Mouse (Mus musculus) brain, embryonic 18.5 days (tissue): ENCODE results near the gene Barx1.

Experiments
- DNase-seq: peaks from one replicate; pipeline ENCODE4 v3.0.0-alpha.2; 2012; ENCODE audit warnings: low read depth, low spot score

Barx1 gene

GRCm38 (mm10) chr13:48662431-48663143 is at the start of gene Barx1:
Gene Barx1 (plus strand): TSS chr13:48662998.
- no peak for DNase-seq

DNA sequence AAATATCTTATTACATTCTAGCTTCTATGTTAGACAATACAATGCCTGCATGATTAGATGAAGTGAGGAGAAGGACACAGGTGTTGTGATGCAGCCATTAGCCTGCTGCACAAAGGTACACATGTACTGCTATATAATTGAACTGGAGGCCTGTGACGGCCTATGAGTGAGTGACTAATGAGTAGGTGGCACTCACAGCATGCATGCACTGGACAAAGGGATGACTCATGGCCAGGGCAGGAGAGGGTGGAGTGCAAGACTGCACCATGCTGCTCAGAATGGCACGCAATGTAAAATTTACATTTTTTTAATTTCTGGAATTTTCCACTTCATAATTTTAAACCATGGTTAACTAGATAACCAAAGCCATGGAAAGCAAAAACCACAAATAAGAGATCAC is 48.3 kb upstream of the Barx1 start:
- DNase-seq, result no peak

- no peak for DNase-seq
Observed at GRCm38 (mm10) chr13:48617774-48618173, 45.0 kb upstream of the Barx1 start.

- no peak for DNase-seq
Observed at GRCm38 (mm10) chr13:48618890-48619289, 43.9 kb upstream of the Barx1 start.

GRCm38 (mm10) chr13:48624968-48625398 is 37.8 kb upstream of the Barx1 start:
- peak; percentile 24 for DNase-seq

GRCm38 (mm10) chr13:48625433-48626184 is 37.2 kb upstream of the Barx1 start, which contains the start of gene Ptpdc1:
Gene Ptpdc1 (minus strand): TSS chr13:48625664.
- DNase-seq, result peak; percentile 87

- no peak for DNase-seq
Observed at GRCm38 (mm10) chr13:48631691-48632090, 31.1 kb upstream of the Barx1 start.

- no peak for DNase-seq
Observed at GRCm38 (mm10) chr13:48637706-48638105, 25.1 kb upstream of the Barx1 start.

- no peak for DNase-seq
Observed at GRCm38 (mm10) chr13:48639570-48639969, 23.2 kb upstream of the Barx1 start.

GRCm38 (mm10) chr13:48643072-48643471 is 19.7 kb upstream of the Barx1 start:
- no peak for DNase-seq

DNA sequence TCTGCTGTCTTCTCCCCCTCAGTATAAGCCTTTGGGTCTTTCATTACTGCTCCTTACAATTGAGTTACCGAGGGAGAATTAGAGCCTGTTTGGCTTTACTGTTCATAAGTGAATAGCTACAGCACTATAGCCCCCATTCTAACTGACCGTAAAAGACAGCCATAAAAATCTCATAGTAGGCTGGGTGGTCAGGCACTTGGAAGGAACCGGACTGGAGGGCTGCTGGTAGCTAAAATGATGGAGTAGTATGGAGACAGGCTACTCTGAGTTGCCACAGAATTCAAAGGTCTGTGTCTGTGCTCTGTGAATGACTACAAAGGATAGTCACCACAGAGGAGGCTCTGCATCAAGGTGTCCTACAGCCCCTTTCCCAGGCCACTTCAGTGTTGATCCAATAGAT is 18.8 kb upstream of the Barx1 start:
- DNase-seq, result no peak

DNA sequence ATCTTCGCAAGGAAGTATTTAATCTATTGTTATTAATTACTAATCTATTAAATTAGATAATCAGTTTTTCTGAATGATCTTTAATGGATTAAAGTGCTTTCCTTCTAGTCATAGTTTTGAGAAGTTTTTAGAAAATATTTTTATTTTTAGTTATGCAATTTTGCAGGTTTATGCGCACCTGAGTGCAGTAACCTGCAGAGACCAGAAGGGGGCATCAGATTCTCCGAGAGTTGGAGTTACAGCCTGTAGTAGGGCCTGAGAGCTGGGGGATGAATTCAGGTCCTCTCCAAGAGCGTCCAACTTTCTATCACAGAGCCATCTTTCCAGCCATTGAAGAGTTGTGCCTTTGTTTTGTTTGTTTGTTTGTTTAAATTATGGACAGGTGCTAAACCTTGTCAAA is 16.1 kb upstream of the Barx1 start:
- no peak for DNase-seq

DNA sequence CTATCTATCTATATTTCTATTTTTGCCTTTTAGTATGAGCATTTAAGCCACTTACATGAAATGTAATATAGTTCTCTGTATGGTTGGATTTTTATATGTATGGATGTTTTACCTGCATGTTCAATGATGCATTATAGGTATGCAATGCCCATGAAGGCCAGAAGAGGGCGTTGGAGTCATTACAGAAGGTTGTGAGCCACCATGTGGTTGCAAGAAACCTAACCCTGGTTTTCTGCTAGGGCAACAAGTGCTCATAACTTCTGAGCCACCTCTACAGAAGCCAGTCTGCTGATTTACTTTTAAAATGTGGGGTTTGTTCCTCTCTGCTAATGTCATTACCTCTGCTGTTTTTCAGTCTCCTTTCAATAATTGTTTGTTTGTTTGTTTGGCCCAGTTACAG is 12.2 kb upstream of the Barx1 start:
- no peak for DNase-seq

DNA sequence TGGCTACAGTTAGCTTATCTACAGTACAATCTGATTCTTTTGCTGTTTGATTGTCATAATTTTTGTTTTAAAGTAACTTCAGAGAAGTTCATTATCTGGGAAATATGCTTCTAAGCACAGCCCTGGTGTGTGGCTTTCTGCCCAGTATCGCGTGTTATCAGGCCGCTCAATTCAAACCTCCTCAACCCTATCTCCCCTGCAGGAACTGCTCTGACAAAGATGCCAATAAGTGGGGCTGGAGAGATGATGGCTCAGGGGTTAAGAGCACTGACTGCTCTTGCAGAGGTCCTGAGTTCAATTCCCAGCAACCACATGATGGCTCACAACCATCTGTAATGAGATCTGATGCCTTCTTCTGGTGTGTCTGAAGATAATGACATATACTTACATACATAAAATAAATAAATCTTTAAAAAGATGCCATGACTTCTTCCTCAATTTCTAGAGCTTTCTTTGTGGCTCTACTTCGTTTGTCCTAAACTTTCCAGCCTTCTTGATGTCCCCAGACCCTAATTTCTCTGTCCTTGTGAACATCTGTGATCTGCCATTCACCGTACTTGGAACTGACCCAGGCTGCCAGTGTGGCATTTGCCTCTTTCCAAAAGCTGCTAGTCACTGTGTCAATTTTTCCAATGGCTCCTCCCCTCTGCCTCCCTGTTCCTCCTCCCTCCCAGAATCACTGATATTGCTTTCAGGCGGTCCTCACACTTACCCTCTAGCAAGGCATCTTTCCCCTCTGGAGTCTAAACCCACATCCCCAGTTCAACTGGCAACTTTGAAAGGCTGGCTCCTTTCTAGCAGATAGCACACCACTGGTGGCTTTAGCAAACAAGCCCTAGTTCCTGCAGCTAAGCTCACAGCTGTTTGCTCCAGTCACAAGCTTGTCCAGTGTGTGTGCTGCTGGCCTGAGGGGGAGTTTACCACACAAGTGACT is 11.4 kb upstream of the Barx1 start:
- no peak for DNase-seq

- no peak for DNase-seq
Observed at GRCm38 (mm10) chr13:48653788-48654770, 8.7 kb upstream of the Barx1 start.

DNA sequence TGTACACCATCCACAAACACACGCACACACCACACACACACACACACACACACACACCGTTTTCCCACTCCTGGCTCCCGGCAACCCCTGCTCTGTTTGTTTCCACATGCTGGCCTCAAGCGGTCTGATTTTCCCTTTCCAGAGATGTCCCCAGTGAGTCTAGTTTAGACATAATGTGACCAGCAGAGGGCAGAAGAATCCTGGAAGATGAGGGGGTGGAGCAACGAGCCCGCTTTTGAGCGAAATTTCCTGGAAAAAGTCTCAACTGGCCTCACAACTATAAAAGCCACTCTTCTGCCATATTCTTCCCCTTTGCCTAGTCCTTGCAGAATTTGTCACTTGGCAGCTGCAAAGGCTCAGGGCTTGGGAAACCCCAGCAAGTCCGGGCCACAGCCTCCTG is 7.2 kb upstream of the Barx1 start:
- peak; percentile 50 for DNase-seq

- no peak for DNase-seq
Observed at GRCm38 (mm10) chr13:48657791-48658190, 5.0 kb upstream of the Barx1 start.

DNA sequence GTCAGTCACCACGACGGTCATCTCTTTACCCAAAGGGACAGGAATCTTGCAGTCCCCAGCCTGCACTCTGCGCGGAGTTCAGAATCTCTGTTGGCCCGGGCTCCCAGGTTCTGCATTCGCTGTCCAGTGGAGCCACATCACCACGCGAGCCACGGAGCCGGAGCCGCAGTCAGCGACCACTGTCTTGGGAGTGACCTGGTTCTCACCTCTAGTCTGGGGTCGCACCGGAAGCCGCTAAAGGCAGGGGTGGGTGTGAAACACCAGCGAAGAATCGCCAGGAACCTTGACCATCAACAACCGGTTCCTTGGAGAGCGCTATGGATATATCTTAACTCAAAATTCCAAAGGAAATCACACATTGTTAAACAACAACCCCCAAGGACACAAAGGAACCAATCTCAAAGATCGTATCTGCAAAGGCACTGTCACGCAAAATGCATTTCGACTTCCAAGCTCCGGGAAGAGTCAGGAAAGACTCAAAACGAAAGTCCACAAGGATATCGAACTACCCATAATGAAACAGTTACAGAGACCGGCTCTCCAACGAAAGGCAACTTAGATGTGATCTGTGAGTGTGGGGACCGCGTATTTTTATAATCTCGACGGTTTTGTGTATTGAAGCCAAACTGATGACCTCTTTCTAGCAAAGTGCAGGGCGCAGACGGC is 4.1 kb upstream of the Barx1 start:
- DNase-seq, result no peak

GRCm38 (mm10) chr13:48659254-48660220 is 3.3 kb upstream of the Barx1 start:
- DNase-seq, result no peak
